Mouse (Mus musculus) heart, adult 2 months (tissue): ENCODE results near the gene Mrc2. TPM values are rescaled to one million over a fixed set of nuclear protein-coding genes. Genes with fewer than 3 reads are reported as not detected.

Source experiments
- DNase-seq, 2 experiments: peaks; one replicate each; pipeline ENCODE4 v3.0.0; 2021
- H3K27ac ChIP-seq: fragments of 200-600 bp; 2 replicates; pipeline ENCODE4 v1.8.1; 2022
- H3K27me3 ChIP-seq: fragments of 200-500 bp; 2 replicates; pipeline ENCODE4 v1.6.1; 2012; ENCODE audit warnings: mild to moderate bottlenecking, low read length, inconsistent platforms, mixed read lengths; ENCODE audit not compliant: control insufficient read depth, insufficient read depth
- H3K36me3 ChIP-seq: fragments of 200-500 bp; 2 replicates; pipeline ENCODE4 v1.6.1; 2012; ENCODE audit warnings: low read length, inconsistent platforms; ENCODE audit not compliant: control insufficient read depth, insufficient read depth
- H3K4me1 ChIP-seq: fragments of 200-500 bp; 2 replicates; pipeline ENCODE4 v1.6.1; 2011; ENCODE audit warnings: low read length; ENCODE audit not compliant: control insufficient read depth, insufficient read depth
- H3K4me3 ChIP-seq: fragments of 200-600 bp; 2 replicates; pipeline ENCODE4 v1.8.1; 2022
- H3K79me2 ChIP-seq: fragments of 200-500 bp; replicated peaks from 2 replicates; pipeline ENCODE4 v1.6.1; 2012; ENCODE audit warnings: mild to moderate bottlenecking, inconsistent platforms, low read length, moderate library complexity, mixed read lengths; ENCODE audit not compliant: control insufficient read depth, insufficient read depth
- H3K9ac ChIP-seq: fragments of 200-500 bp; 2 replicates; pipeline ENCODE4 v1.6.1; 2012; ENCODE audit warnings: low read depth, mild to moderate bottlenecking, control low read depth, inconsistent platforms, low read length, mixed read lengths
- CTCF ChIP-seq: fragments of 200-600 bp; IDR thresholded peaks from 2 replicates; pipeline ENCODE4 v1.8.1; 2022; ENCODE audit warnings: antibody characterized with exemption, mild to moderate bottlenecking, moderate library complexity
- EP300 ChIP-seq: fragments of 200-500 bp; IDR thresholded peaks from 2 replicates; pipeline ENCODE4 v1.6.1; 2011; ENCODE audit warnings: low read depth, low read length, control low read depth; ENCODE audit not compliant: insufficient read depth
- POLR2A ChIP-seq: fragments of 200-500 bp; IDR thresholded peaks from 2 replicates; pipeline ENCODE4 v1.6.1; 2011; ENCODE audit warnings: mild to moderate bottlenecking, low read depth, low read length, control low read depth; ENCODE audit not compliant: insufficient read depth
- WGBS: fragments of 180-500 bp; shearing (Covaris S2); methylation state at CpG from one replicate; pipeline ENCODE4 v1.1.7; 2018; 5-methylcytosine and 5-hydroxymethylcytosine counted together
- intact Hi-C: fragments of 180-260 bp; cut with DNase I; formaldehyde crosslinking; loops from one replicate; pipeline ENCODE4 v1.15.1; 2025
- polyA plus RNA-seq: library from polyadenylated mRNA; depleted of rRNA; stranded (reverse); fragments of >200 nt; gene quantifications from 2 replicates; pipeline ENCODE4 v1.2.3, GENCODE M21; 2012
- total RNA-seq, 2 experiments: library from RNA; stranded (reverse); gene quantifications; 2 replicates each; pipeline ENCODE4 v1.2.3; 2021

The Mrc2 gene
- total and polyA plus RNA-seq, 3 experiments = 11.2 to 17.5 (median 13.9) TPM

GRCm38 (mm10) chr11:105332468-105332867 is 40.0 kb downstream of the Mrc2 start:
- H3K27me3 ChIP-seq = no peaks in the 10 kb centered on the region
- H3K9ac ChIP-seq = no peak overlapping the region
- no peaks in the 10 kb centered on the region for H3K4me1 ChIP-seq
- H3K36me3 ChIP-seq = no peaks in the 10 kb centered on the region
- TF ChIP-seq POLR2A (no peak), CTCF (peak; percentile 61)
- H3K79me2 ChIP-seq = no peaks in the 10 kb centered on the region
- intact Hi-C loops = loop anchor here (5.0 kb wide), 1 partner anchor 60 kb away; no protein-coding TSS in a partner anchor
- no peak overlapping the region for H3K4me3 ChIP-seq
- 70% methylated on average over 8 of the region's 8 CpGs for WGBS
- peak in 1 of 2 experiments; percentile 59 for DNase-seq
- H3K27ac ChIP-seq = no peak overlapping the region

- TF ChIP-seq POLR2A (no peak), CTCF (no peak), EP300 (no peak)
- Histone ChIP-seq H3K9ac (no peak overlapping the region), H3K4me1 (no peaks in the 10 kb centered on the region), H3K36me3 (no peaks in the 10 kb centered on the region), H3K27ac (no peak overlapping the region), H3K4me3 (no peak overlapping the region), H3K79me2 (no peaks in the 10 kb centered on the region), H3K27me3 (no peaks in the 10 kb centered on the region)
- WGBS = 47% methylated on average over 8 of the region's 8 CpGs
- intact Hi-C loops = loop anchor here (5.0 kb wide), 1 partner anchor 62 kb away; no protein-coding TSS in a partner anchor
- DNase-seq = no peak
Observed at GRCm38 (mm10) chr11:105333867-105334670, 41.6 kb downstream of the Mrc2 start.

GRCm38 (mm10) chr11:105338596-105339390 is 46.4 kb downstream of the Mrc2 start:
- intact Hi-C loops = no loop called here
- Histone ChIP-seq H3K27me3 (no peaks in the 10 kb centered on the region), H3K27ac (no peak overlapping the region), H3K36me3 (no peaks in the 10 kb centered on the region), H3K4me1 (no peaks in the 10 kb centered on the region), H3K4me3 (no peak overlapping the region), H3K9ac (no peak overlapping the region), H3K79me2 (no peaks in the 10 kb centered on the region)
- WGBS = 60% methylated on average over 12 of the region's 12 CpGs
- TF ChIP-seq POLR2A (no peak), EP300 (no peak), CTCF (no peak)
- DNase-seq = no peak

GRCm38 (mm10) chr11:105345284-105345683 is 52.8 kb downstream of the Mrc2 start:
- 84% methylated on average over 2 of the region's 2 CpGs for WGBS
- Histone ChIP-seq H3K9ac (no peak overlapping the region), H3K4me3 (no peak overlapping the region), H3K36me3 (no peaks in the 10 kb centered on the region), H3K79me2 (no peaks in the 10 kb centered on the region), H3K4me1 (no peaks in the 10 kb centered on the region), H3K27ac (no peak overlapping the region), H3K27me3 (no peaks in the 10 kb centered on the region)
- intact Hi-C loops = loop anchor here (5.0 kb wide), 3 partner anchors 73 to 512 kb away; no protein-coding TSS in a partner anchor
- TF ChIP-seq CTCF (peak; percentile 76), EP300 (no peak)
- no peak for DNase-seq

- TF ChIP-seq POLR2A (no peak), CTCF (peak; percentile 94), EP300 (no peak)
- Histone ChIP-seq H3K4me3 (no peak overlapping the region), H3K27me3 (no peaks in the 10 kb centered on the region), H3K27ac (no peak overlapping the region), H3K36me3 (no peaks in the 10 kb centered on the region), H3K79me2 (no peaks in the 10 kb centered on the region), H3K4me1 (no peaks in the 10 kb centered on the region), H3K9ac (no peak overlapping the region)
- intact Hi-C loops = loop anchor here (1.0 to 5.0 kb wide), 4 partner anchors 75 to 564 kb away; no protein-coding TSS in a partner anchor
- WGBS = 53% methylated on average over 28 of the region's 28 CpGs
- DNase-seq = peak; percentile 80 to 83
Observed at GRCm38 (mm10) chr11:105347162-105348161, 55.0 kb downstream of the Mrc2 start.
